Mouse (Mus musculus) ovary, postnatal 36 days (tissue): ENCODE measurements around the gene Smpd3.

ENCODE experiments used
- DNase-seq: peaks from one replicate; pipeline ENCODE4 v3.0.0; 2022; ENCODE audit warnings: low spot score, mixed read lengths

The Smpd3 gene

DNA sequence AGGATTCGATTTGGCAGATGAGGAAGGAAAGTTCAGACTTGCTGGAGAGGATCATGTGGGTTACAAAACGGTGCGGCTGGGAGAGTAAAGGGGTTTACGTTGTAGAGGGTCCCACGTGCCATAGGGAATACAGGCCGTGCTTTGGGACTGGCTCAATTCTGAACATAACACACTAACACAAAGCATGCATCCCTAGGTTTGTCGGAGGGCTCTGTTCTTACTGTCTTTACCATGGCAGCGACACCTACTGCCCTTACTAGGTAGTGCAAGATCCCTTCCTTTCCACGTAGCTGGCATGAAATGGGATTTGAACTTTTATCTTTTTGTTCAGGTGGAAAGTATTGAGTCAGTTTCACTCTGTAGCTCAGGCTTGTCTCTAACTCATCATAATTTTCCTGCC, 111.2 kb downstream of the Smpd3 start:
- DNase-seq = peak; percentile 29

DNA sequence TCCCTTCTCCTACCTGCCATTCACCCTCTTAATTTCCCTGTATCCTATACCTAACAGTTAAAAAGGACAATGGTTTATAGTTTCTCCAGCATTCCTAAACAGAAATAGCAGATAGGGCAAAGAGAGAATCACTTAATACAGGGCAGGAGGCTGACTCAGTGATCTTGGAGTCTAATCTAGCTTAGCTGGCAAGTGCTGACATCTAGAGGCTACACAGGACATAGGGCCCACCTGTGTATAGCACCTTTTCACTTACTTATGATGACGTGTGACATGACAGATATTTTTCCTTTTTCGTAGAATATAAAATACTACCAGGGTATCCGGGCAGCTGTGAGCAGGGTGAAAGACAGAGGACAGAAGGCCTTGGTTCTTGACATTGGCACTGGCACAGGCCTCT, 118.2 kb downstream of the Smpd3 start:
- DNase-seq = no peak

DNA sequence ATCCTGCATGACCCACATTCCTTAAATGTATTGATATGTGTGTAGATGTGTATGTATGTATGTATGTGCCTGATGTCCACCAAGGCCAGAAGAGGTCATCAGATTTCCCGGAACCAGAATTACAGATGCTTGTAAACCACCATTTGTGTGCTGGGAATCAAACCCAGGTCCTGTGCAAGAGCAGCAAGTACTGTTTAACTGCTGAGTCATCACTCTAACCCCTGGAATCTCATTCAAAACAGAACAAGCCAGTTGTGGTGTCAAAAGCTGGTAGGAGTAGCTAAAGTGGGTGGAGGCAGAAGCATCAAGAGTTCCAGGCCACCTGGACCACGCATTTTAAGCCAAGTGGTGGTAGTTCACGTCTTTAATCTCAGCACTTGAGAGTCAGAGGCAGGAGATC, 123.8 kb downstream of the Smpd3 start:
- DNase-seq = no peak

DNA sequence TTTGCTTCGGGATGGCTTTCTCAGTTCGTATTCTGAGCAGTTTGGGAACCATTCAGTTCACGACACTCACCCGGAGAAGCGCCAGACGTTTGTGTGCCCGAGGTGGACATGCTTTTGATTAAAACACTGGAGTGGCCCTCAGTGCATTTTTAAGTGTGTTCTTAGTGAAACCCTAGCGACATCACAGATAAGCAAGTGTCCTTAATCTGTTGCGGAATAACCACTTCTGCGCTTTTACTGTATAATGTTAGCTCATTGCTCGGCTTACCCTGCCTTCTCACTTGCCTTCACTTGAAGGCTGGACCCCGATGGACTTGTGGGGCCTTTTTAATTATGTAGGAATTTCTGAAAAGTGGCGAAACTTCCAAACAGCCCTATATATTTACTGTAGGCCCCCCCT, 126.4 kb downstream of the Smpd3 start:
- no peak for DNase-seq

DNA sequence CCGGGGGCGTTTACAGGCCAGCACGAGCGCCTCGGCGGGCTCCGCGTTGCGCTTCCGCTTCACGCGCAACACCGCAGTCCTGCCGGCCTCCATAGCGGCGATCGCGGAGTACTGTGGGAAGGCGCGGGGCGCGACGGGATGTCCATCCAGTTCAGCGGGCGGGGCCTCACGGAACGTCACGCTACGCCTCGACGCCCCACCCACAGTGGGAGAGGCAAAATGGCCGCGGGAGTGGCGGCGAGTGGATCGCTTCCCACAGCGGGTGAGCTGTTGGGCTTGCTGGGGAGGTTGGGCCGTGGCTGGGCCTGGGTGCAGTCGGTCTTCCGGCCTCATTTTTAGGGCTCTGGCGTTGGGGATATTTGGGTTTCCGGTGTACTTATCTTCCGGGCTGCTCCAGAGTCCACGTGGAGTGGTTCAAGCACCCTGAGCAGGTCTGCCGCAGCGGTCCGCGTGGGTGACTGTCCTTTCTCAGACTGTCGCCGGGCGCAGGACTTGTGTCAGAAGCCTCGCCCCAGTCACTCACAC, 126.9 kb downstream of the Smpd3 start, which contains the start of the genes Slc7a6os and Prmt7:
Gene Slc7a6os, minus strand, starts transcription at position 115 of the 525 bp plus-strand sequence.
Gene Prmt7, plus strand, starts transcription at position 116 of the 525 bp plus-strand sequence.
- peak; percentile 96 for DNase-seq

DNA sequence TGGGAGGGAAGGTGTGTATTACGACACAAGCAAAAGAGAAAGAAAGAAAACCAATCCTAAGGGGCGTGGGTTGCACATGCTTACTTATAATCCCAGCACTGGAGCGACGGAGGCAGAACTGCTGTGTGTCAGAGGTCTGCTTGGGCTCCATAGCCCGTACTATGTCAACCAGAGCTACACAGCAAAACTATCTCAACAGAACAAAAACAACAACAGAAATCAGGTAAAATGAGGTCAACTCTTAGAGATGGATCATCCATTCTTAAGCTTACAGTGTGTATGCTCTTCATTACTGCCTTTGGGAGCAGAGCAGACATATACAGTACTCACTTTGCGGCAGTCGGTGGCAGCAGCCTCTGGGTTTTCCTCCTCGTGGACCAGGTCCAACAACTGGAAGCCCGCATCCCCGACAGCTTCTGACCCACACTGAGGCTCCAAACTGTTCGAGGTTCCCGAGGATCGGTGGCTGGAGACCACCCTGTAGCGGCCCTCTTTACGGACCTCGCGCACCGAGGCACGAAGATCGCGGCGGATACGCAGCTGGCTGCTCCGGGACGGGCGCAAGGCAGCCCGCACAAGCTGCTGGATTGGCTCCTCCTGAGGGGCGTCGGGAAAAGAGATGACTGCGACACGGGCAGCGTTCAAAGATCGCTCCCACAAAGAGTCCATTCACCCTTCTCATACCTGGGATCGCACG, 127.6 kb downstream of the Smpd3 start:
- DNase-seq = no peak
